Mouse (Mus musculus) CH12.LX (cell line): ENCODE results near the gene Tmem229b.

ENCODE experiments used
- CTCF ChIP-seq, 2 experiments: IDR thresholded peaks in 1 of 2; conservative IDR thresholded peaks in 1 of 2; 2 replicates each; pipeline ENCODE4 v1.5.1; 2011 to 2012; ENCODE audit warnings: low read depth in 2 of 2, low read length in 2 of 2, improper control_type of control experiment in 1 of 2, inconsistent platforms in 1 of 2, mild to moderate bottlenecking in 1 of 2, moderate library complexity in 1 of 2
- E2F4 ChIP-seq: IDR thresholded peaks from 2 replicates; pipeline ENCODE4 v1.6.1; 2011; ENCODE audit warnings: low read depth, low read length, improper control_type of control experiment; ENCODE audit not compliant: insufficient replicate concordance
- EP300 ChIP-seq: IDR thresholded peaks from 2 replicates; pipeline ENCODE4 v1.6.1; 2011; ENCODE audit warnings: low read length, improper control_type of control experiment
- PAX5 ChIP-seq: IDR thresholded peaks from 2 replicates; pipeline ENCODE4 v1.6.1; 2012; ENCODE audit warnings: low read length, inconsistent platforms, mixed read lengths
- POLR2A ChIP-seq: IDR thresholded peaks from 2 replicates; pipeline ENCODE4 v1.6.1; 2011; ENCODE audit warnings: low read depth, mild to moderate bottlenecking, improper control_type of control experiment, low read length
- UBTF ChIP-seq: IDR thresholded peaks from 2 replicates; pipeline ENCODE4 v1.6.1; 2012; ENCODE audit warnings: low read depth, mild to moderate bottlenecking, inconsistent platforms, low read length, improper control_type of control experiment, moderate library complexity

DNA sequence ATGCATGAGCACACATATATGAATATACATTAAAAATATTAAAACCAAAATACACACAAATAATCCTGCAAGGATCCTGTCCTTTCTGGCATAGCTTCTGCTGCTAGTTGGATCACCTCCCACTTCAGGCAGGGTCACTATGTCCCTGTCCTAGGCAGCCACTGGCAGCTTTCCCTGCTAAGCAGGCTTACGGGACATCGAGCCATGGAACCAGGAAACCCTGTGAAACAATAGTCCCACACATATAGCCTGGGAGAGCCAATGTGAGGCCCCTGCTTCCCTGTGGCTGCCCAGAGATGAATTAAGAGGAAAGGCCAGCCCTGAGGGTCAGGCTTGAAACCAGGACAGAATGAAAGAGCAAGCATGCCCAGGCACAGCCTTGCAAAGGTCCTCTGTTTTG lies 35.8 kb downstream of the Tmem229b start:
- TF ChIP-seq E2F4 (no peak), POLR2A (no peak), EP300 (no peak), PAX5 (no peak), UBTF (no peak), CTCF (conservative IDR thresholded peaks at IDR 0.05 in 1 of 2, IDR thresholded peaks at IDR 0.05 in 1 of 2; ENCODE audit: low read depth in 2 of 2, low read length in 2 of 2) (no peak)
